ENCODE assay signal across 23 mouse cellular contexts in genomic region chr2:131386350-131386962, GRCm38 (mm10). TPM values are rescaled to one million over a fixed set of nuclear protein-coding genes. Genes with fewer than 3 reads are reported as not detected.
DNase-seq lines count a peak whose midpoint lies in the region; ATAC-seq and TF ChIP-seq lines count a peak whose summit lies in the region.
"Had no signal": no experiment of that assay in that cellular context is flagged by ENCODE, and none has a peak within 500 bp of the region (broad histone marks: within the 10 kb centered on the region; RNA-seq: fewer than 3 reads in every experiment).

No protein-coding gene starts in this region.

- TF ChIP-seq EP300 in CH12.LX (IDR thresholded peaks at IDR 0.05; ENCODE audit: low read length) = peak; percentile 100

- dilution Hi-C loops in CH12.LX (cut with MboI; ENCODE audit: extremely low pct_ligation_motif_present, extremely low pct_unique_long_range_greater_than_20kb, low sequenced_read_pairs) = no loop called here

- no peaks in the 10 kb centered on the region for H3K79me2 ChIP-seq in CH12.LX (replicated peaks; ENCODE audit: control insufficient read depth, extremely low read depth, insufficient read depth, poor library complexity, severe bottlenecking)
- no peaks in the 10 kb centered on the region for H3K79me2 ChIP-seq in myocyte (ENCODE audit: control insufficient read depth, insufficient read depth)

- no peak for TF ChIP-seq CTCF in CH12.LX (conservative IDR thresholded peaks at IDR 0.05 in 1 of 2, IDR thresholded peaks at IDR 0.05 in 1 of 2; ENCODE audit: low read depth in 2 of 2, low read length in 2 of 2)

- H3K4me3 ChIP-seq in CH12.LX (replicated peaks in 1 of 3; ENCODE audit: low read depth in 2 of 3, low read length in 2 of 3, poor library complexity in 1 of 3) (no peak overlapping the region), myocyte (no peak overlapping the region)
- no peak overlapping the region for H3K4me3 ChIP-seq in liver, embryonic 11.5 days (ENCODE audit: low read depth, low read length)
- no peak overlapping the region for H3K4me3 ChIP-seq in forebrain, embryonic 16.5 days (replicated peaks; ENCODE audit: low read length)
- H3K4me3 ChIP-seq: embryonic facial prominence, embryonic 15.5 days; forebrain, embryonic 12.5 days; gastrocnemius, adult 2 months; heart, adult 2 months; heart, embryonic 15.5 days; hindbrain, embryonic 10.5 days had no signal

- H3K4me2 ChIP-seq in CH12.LX (ENCODE audit: insufficient read depth, low read depth, poor library complexity, severe bottlenecking) (no peak overlapping the region), myocyte (ENCODE audit: low read depth) (peak overlapping the region; percentile 21)
- H3K4me2 ChIP-seq in liver, embryonic 11.5 days = no peak overlapping the region
- H3K4me2 ChIP-seq in forebrain, embryonic 16.5 days (ENCODE audit: low read length) = no peak overlapping the region
- H3K4me2 ChIP-seq: embryonic facial prominence, embryonic 15.5 days; forebrain, embryonic 12.5 days; heart, embryonic 11.5 days; heart, embryonic 15.5 days; hindbrain, embryonic 14.5 days had no signal

- TF ChIP-seq RAD21 in CH12.LX (IDR thresholded peaks at IDR 0.05; ENCODE audit: low read depth, low read length) = peak; percentile 3

- peaks cover 4% of the 10 kb centered on the region for H3K9me3 ChIP-seq in CH12.LX (replicated peaks; ENCODE audit: low read length)
- no peaks in the 10 kb centered on the region for H3K9me3 ChIP-seq in liver, embryonic 11.5 days (ENCODE audit: control insufficient read depth, low read length)
- H3K9me3 ChIP-seq in forebrain, embryonic 16.5 days (ENCODE audit: control insufficient read depth, low read length) = no peaks in the 10 kb centered on the region
- H3K9me3 ChIP-seq: embryonic facial prominence, embryonic 15.5 days; forebrain, embryonic 12.5 days; heart, embryonic 15.5 days; hindbrain, embryonic 10.5 days had no signal

- peak; percentile 33 for DNase-seq in 3T3-L1 (ENCODE audit: low read depth, low spot score)
- DNase-seq in A20 (ENCODE audit: low read depth, low spot score) = peak; percentile 13
- peak; percentile 92 for DNase-seq in CH12.LX (ENCODE audit: extremely low read depth)
- no peak for DNase-seq in liver, embryonic 11.5 days (ENCODE audit: low spot score)
- DNase-seq in left cerebral cortex, adult 18-20 months (ENCODE audit: low spot score in 2 of 2) = no peak
- no peak for DNase-seq in gastrocnemius, postnatal 14 days
- DNase-seq: adrenal gland, adult 8-10 months; adrenal gland, postnatal 36 days; cerebellum, adult 2 months; cerebellum, postnatal 10 days; forebrain, postnatal 0 days; gastrocnemius, adult 2 months; gastrocnemius, postnatal 36 days; heart, adult 2 months; kidney, adult 11 months had no signal

- peaks cover 22 to 40% of the 10 kb centered on the region in 2 experiments for H3K4me1 ChIP-seq in CH12.LX (ENCODE audit: control insufficient read depth in 1 of 2, insufficient read depth in 2 of 2)
- no peaks in the 10 kb centered on the region for H3K4me1 ChIP-seq in liver, embryonic 11.5 days (replicated peaks; ENCODE audit: control insufficient read depth, insufficient read depth, low read length)
- H3K4me1 ChIP-seq in forebrain, embryonic 16.5 days (replicated peaks; ENCODE audit: control insufficient read depth, insufficient read depth, low read length) = no peaks in the 10 kb centered on the region
- H3K4me1 ChIP-seq: embryonic facial prominence, embryonic 15.5 days; forebrain, embryonic 12.5 days; heart, embryonic 15.5 days; hindbrain, embryonic 10.5 days had no signal

- H3K27ac ChIP-seq in CH12.LX (ENCODE audit: insufficient read depth, low read depth) = peak overlapping the region; percentile 95
- no peak overlapping the region for H3K27ac ChIP-seq in liver, embryonic 11.5 days (ENCODE audit: low read depth, low read length)
- no peak overlapping the region for H3K27ac ChIP-seq in forebrain, embryonic 16.5 days (ENCODE audit: low read length)
- H3K27ac ChIP-seq: embryonic facial prominence, embryonic 15.5 days; forebrain, embryonic 12.5 days; gastrocnemius, adult 2 months; heart, adult 2 months; heart, embryonic 15.5 days; hindbrain, embryonic 10.5 days; hindbrain, embryonic 14.5 days had no signal

- H3ac ChIP-seq in myocyte (ENCODE audit: control insufficient read depth, insufficient read length) = no peak overlapping the region

- in situ Hi-C loops in CH12.LX (cut with MboI; ENCODE audit: low pct_ligation_motif_present, low pct_unique_long_range_greater_than_20kb, low sequenced_read_pairs) = no loop called here

- TF ChIP-seq POLR2A in CH12.LX (IDR thresholded peaks at IDR 0.05; ENCODE audit: low read depth, low read length) = peak; percentile 34; the same call in 1 of the 2 replicates
- no peak for TF ChIP-seq POLR2A in myocyte (IDR thresholded peaks at IDR 0.05; ENCODE audit: insufficient read length, low read depth)

- H3K36me3 ChIP-seq in CH12.LX (replicated peaks in 1 of 2; ENCODE audit: control insufficient read depth in 1 of 2, insufficient read depth in 1 of 2, low read length in 1 of 2) (no peaks in the 10 kb centered on the region), myocyte (ENCODE audit: control insufficient read depth, insufficient read depth) (no peaks in the 10 kb centered on the region)
- H3K36me3 ChIP-seq in liver, embryonic 11.5 days (ENCODE audit: control insufficient read depth, insufficient read depth, low read length) = no peaks in the 10 kb centered on the region
- no peaks in the 10 kb centered on the region for H3K36me3 ChIP-seq in forebrain, embryonic 16.5 days (ENCODE audit: control insufficient read depth, insufficient read depth)
- H3K36me3 ChIP-seq: embryonic facial prominence, embryonic 15.5 days; forebrain, embryonic 12.5 days; heart, embryonic 15.5 days; hindbrain, embryonic 10.5 days had no signal

- intact Hi-C loops in gastrocnemius, postnatal 14 days (cut with DNase I; ENCODE audit: low total_unique reads) = no loop called here

- 77% methylated on average over 10 of the region's 10 CpGs for WGBS in liver, embryonic 11.5 days
- 86% methylated on average over 10 of the region's 10 CpGs for WGBS in forebrain, embryonic 16.5 days

- no peak for ATAC-seq in liver, embryonic 11.5 days (replicated peaks; ENCODE audit: low FRiP score)
- ATAC-seq in forebrain, embryonic 16.5 days = no peak
- ATAC-seq: forebrain, postnatal 0 days had no signal

- H3K9ac ChIP-seq in CH12.LX (ENCODE audit: insufficient read depth, low read depth) = peak overlapping the region; percentile 57
- no peak overlapping the region for H3K9ac ChIP-seq in liver, embryonic 11.5 days (ENCODE audit: low read depth, low read length)
- no peak overlapping the region for H3K9ac ChIP-seq in forebrain, embryonic 16.5 days (replicated peaks; ENCODE audit: low read depth, low read length)
- H3K9ac ChIP-seq: embryonic facial prominence, embryonic 15.5 days; forebrain, embryonic 12.5 days; forebrain, postnatal 0 days; heart, embryonic 15.5 days; hindbrain, embryonic 14.5 days had no signal

- H3K27me3 ChIP-seq in CH12.LX (replicated peaks) (no peaks in the 10 kb centered on the region), myocyte (ENCODE audit: control insufficient read depth, insufficient read depth, insufficient read length) (no peaks in the 10 kb centered on the region)
- no peaks in the 10 kb centered on the region for H3K27me3 ChIP-seq in liver, embryonic 11.5 days (replicated peaks; ENCODE audit: control insufficient read depth, insufficient read depth, low read length)
- H3K27me3 ChIP-seq in forebrain, embryonic 16.5 days (replicated peaks; ENCODE audit: control insufficient read depth, insufficient read depth, low read length) = no peaks in the 10 kb centered on the region
- H3K27me3 ChIP-seq: embryonic facial prominence, embryonic 15.5 days; forebrain, embryonic 12.5 days; heart, embryonic 15.5 days had no signal

TF ChIP-seq in CH12.LX, 34 proteins besides CTCF, POLR2A, EP300 and RAD21 (continues in another document):
- peak; percentile 100 for TF ChIP-seq IRF4 (IDR thresholded peaks at IDR 0.05; ENCODE audit: low read depth, low read length)
- TF ChIP-seq MYC (IDR thresholded peaks at IDR 0.05; ENCODE audit: low read depth, low read length) = peak; percentile 88
- peak; percentile 98 for TF ChIP-seq ZKSCAN1 (IDR thresholded peaks at IDR 0.05; ENCODE audit: borderline replicate concordance, low read depth, low read length)
- TF ChIP-seq TBP (conservative IDR thresholded peaks at IDR 0.05; ENCODE audit: low read depth, low read length) = no peak
- TF ChIP-seq HCFC1 (IDR thresholded peaks at IDR 0.05; ENCODE audit: low read depth, low read length) = peak; percentile 45
- TF ChIP-seq MAZ (IDR thresholded peaks at IDR 0.05; ENCODE audit: low read depth, low read length) = peak; percentile 79; the same call in 1 of the 2 replicates
- TF ChIP-seq MAFK (IDR thresholded peaks at IDR 0.05; ENCODE audit: insufficient replicate concordance, low read length) = peak; percentile 97
- TF ChIP-seq BHLHE40 (IDR thresholded peaks at IDR 0.05; ENCODE audit: low read depth, low read length) = peak; percentile 94
- 0 out of 2 replicates have a peak, but pooled peaks have one; percentile 35 for TF ChIP-seq POLR2AphosphoS2 (IDR thresholded peaks at IDR 0.05; ENCODE audit: low read depth, low read length)

TF ChIP-seq in myocyte, 11 proteins besides CTCF, POLR2A, EP300 and RAD21:
- TF ChIP-seq TCF12 (IDR thresholded peaks at IDR 0.05; ENCODE audit: insufficient read depth, poor library complexity, severe bottlenecking) (no peak), MYOD1 (IDR thresholded peaks at IDR 0.05; ENCODE audit: control insufficient read depth in 1 of 3, insufficient read length in 2 of 3, low read depth in 2 of 3) (peak in 2 of 3 experiments; percentile 15 to 19)
TF ChIP-seq in myocyte: peak in this region for 1.

RNA-seq across cellular contexts. Expression of gene Rnf24, which starts 33.8 kb away (rescaled TPM):
- 3.4 and 3.9 TPM in 2 replicates for total RNA-seq in CH12.LX (2012; rRNA removed)
- 3.5 and 3.9 TPM in 2 replicates for total RNA-seq in CH12.LX (2014; rRNA removed)
- polyA plus RNA-seq in CH12.LX (2012; ENCODE audit: insufficient read length, low read depth) = 11.8 and 14.7 TPM in 2 replicates
- 3.0 TPM for polyA plus RNA-seq in myocyte (2012; fragmentation: generic; extraction: Trizol)
- polyA plus RNA-seq in liver, embryonic 11.5 days (2014; fragmentation: Nextera tagmentation; extraction: Ambion mirVana) = 1.2 and 1.7 TPM in 2 replicates
- total RNA-seq in left cerebral cortex, adult 18-20 months (2021) = 10 to 100 TPM; 40.7 to 41.8 TPM
- polyA plus RNA-seq in forebrain, embryonic 16.5 days (2015; fragmentation: Nextera tagmentation; extraction: Ambion mirVana) = 22.0 and 26.0 TPM in 2 replicates
- total RNA-seq in gastrocnemius, postnatal 14 days (2021) = 1 to 10 TPM; 1.5 to 2.4 TPM

Comparison
In these comparisons a context has a peak if more than half of its experiments do, and no peak if none do; other contexts are left out.
1. DNase-seq: peak in 3T3-L1 (single experiment), A20 (single experiment) and CH12.LX (single experiment); none in liver, embryonic 11.5 days (single experiment), left cerebral cortex, adult 18-20 months (0 of 2) and gastrocnemius, postnatal 14 days (single experiment).